Mouse (Mus musculus): ENCODE data around the gene Actr8.

Gene Actr8

DNA sequence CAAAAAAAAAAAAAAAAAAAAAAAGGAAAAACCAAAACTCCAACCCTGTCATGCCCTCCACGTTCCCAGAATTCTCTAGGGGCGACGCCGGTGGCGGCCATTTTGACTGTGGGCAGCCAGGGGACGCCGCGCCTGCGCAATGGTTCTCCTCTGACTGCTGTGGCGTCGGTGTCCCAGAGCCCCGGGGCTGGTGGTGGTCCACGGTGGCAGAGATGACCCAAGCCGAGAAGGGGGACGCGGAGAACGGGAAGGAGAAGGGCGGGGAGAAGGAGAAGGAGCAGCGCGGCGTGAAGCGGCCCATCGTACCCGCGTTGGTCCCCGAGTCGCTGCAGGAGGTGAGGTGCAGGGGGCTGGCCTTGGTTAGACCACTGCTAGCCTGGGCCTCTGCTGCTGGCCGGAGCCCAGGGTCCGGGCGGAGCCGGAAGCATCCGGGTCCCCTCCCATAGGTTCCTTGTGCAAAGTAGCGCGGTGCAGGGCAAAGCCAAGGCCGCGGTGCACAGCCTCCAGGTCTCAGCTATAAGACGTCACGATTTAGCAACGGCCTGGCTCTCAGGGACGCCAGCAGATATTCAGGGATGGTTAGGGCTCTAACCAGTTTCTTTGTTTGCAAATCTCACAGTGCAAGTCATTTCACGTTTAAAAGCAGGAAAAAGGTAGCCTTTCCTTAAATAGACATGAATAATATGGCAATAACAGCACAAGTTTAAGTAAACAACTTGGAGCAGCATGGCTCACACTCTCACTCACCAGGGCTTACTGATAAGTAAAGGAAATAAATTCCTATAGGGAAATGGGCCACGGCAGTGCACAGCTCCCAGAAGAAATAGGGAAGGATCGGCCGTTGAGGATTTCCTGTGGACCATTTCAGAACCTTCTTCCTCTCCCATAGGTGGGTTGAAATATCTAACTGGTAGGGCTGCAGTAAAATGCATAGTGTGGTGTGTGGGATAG is at the start of gene Actr8:
Gene Actr8, plus strand, starts transcription at position 84 of the 951 bp plus-strand sequence.
- DNase-seq, result peak; percentile 95 to 96

DNA sequence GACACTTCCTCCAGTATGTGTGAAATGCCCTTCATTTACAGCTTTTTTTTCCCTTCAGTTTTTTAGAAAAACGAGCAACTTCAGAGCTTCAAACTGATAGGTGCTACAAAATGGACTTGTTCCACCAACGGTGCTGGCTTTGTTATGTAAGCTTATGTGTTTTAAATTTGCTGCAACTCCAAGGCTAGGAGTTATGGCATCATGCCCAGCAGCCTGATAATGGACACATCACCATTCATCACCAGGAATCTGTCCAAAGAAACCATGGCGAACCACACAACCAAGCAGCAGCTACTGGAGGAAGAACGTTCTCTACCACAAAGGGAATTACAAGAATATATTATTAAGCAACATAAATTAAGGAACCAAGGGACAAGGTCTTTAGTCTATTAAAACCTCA is 49.2 kb upstream of the Actr8 start:
- no peak for DNase-seq

DNA sequence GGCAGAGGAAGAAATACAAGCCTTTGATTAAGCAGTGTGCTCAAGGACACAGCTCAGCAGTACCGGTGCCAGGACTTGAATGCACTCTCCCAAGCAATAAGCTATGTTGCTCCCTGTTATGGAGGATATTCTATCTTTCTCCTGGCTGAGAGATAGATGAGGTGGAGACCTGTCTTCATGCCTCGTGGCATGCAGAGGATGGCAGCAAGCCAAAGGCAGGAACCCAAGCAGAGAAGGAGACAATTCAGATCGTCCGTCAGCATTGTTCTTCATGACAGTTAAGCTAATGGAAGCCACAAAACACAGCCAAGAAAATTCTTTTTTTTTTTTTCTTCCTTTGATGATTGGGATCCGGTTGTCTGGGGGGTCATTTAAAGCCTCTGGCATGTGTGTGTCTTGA is 42.6 kb upstream of the Actr8 start:
- DNase-seq, result no peak

DNA sequence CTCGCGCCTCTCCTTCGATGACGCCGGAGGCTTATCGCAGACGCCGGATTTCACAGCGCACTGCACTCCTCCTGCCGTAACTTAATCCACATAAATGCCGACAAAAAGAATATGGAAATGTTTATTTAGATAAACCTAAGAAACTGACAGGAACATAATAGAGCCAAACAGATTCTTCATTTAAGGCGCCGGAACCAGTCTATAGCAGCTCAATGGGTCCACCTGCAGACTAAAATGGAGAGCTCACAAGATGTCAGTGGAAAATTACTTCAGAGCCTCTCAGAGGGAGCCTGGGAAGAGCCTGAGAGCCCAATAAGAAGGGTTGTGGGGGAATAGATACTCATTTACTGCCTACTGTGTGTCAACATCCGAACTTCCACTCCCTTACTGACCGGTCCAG is 40.7 kb upstream of the Actr8 start:
- DNase-seq, result no peak

DNA sequence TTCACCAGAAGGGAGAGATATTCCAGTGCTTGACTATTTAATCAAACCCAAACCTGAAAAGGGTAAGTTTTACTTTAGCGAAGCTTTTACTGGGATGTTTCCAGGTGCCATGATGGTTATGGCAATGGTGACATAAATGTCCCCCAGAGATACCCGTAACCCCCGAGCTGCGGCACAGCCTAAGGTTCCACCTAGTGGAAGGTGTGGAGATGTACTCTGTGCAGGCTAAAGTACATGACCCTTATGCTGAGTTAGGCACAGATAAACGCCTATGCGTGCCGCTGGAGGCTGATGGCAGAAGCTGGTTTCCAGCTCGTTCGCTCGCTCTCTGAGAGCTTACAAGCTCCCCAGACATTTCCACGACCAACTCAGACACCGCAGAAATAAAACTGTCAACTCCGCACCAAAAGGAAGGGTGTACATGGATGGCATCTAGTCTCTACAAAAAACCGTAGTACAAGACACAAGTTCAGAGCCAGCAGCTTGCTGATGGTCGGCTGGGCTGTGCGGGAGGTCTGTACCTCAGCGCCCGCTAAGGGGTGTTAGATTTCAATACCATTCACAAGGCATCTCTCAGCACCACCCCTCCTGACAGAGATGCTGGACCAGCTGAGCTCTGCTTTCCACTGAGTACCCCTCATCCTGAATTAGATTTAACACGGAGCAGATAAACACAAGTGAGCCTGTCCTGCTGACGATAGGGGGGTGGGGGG is 38.4 kb upstream of the Actr8 start:
- no peak for DNase-seq

DNA sequence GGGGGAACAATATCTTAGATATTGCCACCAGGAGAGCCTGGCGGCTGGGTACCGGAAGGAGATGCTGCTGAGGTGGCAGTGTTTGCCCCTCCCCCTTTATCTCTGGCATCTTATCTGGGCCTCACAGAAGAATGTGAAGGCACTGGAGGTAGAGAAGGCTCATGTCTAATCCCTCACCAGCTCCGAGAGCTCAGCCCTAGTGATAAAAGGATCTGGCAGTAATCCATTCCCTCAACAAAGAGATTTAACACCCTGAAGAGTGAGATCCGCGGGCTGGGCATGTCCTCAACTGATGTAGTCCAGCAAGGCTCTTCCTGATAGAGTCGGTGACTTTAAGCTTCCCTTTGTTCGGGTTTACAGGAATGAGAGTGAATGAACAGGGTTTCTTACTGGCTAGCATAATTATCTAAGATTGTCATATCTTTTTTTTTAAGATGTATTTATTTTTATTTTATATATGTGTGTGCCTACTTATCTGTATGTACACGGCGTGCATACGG is 37.8 kb upstream of the Actr8 start:
- no peak for DNase-seq

DNA sequence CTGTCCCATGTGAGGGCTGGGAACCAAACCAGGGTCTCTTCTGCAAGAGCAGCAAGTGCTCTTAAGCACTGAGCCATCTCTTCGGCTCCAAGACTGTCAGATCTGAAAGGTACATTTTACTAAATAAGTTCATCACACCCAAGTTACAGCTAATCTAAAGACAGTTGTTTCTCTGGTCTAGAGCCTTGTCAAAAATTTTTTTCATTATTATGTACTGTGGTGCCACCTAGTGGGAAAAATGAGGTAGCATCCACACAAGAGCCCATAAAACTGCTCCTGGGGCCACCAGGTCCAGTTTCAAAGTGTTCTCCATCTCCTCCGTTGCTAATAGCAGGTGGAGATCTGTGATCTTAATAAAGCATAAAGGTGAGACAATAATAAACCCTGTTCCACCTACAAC is 37.3 kb upstream of the Actr8 start:
- peak in 1 of 2 experiments; percentile 46 for DNase-seq

DNA sequence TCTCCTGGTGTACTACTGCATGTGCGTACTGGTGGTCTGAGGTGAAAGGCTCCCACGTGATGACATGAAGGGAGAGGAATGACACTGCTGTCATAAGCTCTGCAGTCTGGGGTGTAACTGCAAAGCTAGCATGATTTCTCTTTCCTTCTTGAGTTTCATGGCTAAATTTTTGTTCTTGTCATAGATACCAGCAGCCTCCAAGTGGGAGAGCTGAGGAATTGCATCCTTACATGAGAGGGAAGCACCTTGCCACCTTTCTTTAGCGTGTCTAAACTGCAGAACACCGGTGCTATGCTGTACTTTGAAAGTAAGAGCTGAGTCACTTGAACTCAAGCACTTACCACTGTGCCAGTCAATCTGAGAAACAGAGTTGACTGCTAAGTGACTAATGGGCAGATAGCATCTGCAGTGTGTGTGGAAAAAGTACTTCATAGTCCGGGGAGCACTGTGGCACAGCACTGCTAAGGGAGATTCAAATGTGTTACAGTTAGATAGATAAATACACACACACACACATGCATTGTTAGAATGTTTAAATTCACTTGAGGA is 31.3 kb upstream of the Actr8 start:
- no peak for DNase-seq

DNA sequence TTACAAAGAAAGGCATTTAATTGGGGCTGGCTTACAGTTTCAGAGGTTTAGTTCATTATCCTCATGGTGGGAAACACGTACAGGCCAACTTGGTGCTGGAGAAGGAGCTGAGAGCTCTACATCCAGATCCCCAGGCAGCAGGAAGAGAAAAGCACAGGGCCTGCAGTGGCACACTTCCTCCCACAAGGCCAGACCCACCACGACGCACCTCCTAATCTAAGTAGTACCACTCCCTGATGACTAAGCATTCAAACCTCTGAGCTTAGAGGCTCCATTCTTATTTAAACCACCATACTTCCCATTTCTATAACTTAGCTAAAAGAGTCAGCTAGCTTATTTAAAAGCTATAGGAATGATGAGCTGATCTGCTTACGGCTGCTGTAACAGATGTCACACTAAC is 27.3 kb upstream of the Actr8 start:
- no peak for DNase-seq

DNA sequence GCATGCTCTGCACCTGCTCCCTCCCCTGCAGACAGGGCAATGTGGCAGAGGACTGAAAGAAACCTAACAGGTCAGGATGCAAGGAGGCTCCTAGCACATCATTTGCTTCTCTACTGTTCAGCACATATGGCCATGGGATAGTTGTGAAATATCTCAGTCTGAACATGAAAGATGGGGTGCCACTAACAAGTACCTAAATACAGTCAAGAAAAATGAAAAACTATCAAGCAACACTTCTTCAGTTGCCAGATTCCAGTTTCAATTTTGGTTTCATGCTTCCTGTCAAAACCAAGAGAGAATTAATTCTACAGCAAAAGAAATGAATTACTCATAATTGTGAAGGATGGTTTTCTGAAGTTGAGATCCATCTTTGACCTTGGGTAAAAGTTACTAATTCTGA is 20.7 kb upstream of the Actr8 start:
- DNase-seq, result no peak

DNA sequence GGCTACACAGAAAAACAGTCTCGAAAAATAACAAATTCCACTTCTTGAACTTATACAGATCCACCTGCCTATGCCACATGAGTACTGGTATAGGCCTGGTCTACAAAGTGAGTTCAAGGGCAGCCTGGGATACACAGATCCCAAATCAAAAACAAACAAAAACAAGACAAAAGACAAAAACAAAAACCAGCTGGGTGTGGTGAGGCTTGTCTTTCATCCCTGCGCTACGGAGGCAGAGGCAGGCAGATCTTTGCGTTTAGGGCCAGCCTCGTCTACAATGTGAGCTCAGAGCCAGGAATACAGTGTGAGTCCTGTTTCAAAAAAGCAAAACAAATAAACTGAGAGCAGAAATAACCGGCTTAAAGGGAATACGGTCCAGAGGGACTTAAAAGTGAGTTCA is 10.5 kb upstream of the Actr8 start:
- DNase-seq, result no peak

DNA sequence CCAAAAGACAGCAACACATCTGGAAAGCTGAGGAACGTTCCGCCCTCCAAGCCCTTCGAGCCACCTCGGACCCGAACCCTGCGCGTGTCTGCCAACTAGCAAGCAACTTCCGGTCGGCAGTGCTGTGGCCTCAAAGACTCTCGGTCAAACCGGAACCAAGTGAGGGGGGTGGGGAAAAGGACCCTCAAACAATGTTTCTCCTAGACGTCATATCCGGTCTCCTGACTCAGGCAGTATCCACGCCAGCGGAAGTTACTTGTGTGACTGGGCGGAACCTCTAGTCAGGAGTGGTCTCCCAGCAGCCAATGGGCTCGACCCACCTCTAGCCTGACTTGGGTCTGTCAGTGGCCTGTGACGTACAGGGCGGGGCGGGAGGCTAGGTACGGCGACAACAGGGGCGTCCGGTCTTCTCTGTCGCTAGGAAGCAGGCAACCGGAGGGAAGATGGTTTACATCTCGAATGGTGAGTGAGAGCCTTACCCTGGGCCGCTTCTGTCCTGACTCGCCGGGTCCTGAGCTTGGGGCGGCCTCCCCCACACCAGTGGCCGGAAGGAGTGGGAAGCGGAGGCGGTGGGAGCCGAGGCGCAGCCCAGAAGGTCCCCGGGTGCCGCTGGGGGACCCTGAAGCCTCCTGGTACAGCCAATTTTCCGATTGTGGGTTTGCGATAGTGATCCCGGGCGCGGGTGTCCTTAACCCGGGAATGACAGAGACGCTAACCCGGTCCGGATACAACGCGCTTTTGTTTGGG is 9.9 kb upstream of the Actr8 start, which contains the start of gene Selenok:
Gene Selenok, plus strand, starts transcription at position 234 of the 747 bp plus-strand sequence.
- peak; percentile 94 to 97 for DNase-seq

DNA sequence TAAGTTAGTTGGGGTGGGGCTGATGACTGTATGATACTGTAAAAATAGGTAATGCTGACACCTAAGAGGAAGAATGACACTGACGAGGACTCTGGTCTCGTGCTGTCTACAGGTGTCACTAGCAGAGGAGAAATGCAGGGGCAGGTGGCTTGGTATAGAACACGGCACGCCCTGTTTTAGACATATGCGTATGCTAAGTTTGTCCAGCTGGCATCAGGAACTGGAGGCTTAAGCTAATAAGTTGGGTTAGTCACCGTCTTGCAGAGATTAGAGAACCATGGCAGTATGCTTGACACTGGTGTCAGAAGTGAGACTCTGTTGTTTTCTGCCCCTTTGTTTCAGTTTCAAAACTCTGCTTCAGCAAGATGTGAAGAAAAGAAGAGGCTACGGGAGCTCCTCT is 6.7 kb upstream of the Actr8 start:
- DNase-seq, result no peak

DNA sequence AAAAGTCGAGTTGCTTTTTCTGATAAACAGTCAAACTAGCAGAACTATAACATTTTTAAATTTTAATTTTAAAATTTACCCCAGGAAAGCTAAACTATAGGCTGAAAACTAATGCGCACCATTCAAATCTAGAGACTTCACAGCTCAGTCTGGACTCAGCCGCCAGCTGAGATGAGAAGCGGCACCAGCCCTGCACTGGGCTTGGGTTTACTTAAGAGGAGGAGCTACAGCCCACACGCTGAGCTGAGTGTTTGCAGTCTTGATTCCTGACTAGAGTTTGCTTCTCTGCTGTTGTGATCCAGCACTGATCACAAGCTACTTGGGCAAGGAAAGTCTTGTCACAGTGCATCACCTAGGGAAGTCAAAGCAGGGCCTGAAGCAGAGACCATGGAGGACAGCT is 6.1 kb upstream of the Actr8 start:
- no peak for DNase-seq

DNA sequence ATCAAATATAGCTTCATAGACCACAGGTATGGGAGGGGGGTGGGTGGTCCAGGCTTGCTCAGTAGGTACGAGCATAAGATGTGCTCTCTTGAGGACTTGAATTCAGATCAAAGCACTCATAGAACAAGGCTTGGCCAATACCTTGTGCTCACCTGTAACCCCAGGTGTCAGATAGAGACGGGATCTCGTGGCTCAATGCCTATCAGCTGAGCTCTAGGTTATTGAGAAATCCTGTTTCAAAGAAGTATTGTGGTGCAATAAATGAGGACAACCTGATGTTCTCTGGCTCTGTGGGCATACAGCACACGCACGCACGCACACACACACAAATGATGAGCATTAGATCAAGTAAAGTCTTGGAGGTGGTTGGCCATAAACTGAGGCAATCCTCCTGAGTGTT is 1.2 kb upstream of the Actr8 start:
- DNase-seq, result no peak

DNA sequence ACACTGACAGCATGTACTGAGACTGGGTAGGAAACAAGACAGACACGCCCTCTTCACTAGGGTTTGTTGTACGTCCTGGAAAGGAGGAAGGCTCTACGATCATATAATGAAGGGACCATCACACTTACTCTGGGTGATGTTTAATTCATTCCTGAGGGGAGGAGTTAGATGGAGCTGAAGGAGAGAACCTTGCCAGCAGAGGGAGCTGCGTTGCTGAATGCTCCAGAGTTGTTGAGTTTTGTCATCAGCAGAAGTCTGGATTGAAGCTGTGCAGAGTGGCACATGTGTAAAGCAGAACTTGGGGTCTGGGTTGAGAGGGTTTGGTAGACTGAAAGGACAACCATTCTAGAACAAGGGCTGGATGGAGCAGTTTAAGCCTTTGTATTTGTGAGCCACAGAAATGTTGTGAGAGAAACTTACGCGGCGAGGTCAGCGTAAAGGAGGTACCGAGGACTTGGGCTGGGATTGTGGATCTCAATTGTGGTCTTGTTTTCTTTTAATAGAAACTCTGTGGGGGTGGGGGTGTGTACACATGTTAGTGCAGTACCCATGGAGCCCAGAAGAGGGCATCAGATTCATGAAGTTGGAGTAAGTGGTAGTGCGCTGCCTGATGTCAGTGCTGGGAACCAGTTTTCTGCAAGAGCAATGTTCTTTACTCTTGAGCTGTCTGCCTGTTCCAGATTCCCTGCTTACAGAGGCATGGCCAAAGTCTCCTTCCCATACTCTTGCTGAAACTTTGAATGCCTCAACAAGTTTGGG is 2.5 kb downstream of the Actr8 start:
- DNase-seq, result peak in 1 of 2 experiments; percentile 33

DNA sequence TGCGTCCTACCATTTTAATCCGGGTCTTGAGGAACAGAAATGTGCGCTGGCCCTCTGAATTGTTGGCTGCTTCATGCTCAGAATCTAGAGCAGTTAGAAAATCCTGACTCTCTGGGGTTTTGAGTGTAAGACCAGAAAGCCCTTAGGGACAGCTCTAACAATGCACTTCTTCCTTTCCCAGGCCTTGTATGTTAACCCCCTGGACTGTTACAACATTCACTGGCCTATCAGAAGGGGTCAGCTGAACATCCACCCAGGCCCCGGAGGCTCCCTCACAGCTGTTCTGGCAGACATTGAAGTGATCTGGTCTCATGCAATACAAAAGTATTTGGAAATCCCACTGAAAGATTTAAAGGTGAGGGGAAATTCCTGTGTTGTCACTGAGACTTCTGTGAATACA is 8.0 kb downstream of the Actr8 start:
- no peak for DNase-seq

DNA sequence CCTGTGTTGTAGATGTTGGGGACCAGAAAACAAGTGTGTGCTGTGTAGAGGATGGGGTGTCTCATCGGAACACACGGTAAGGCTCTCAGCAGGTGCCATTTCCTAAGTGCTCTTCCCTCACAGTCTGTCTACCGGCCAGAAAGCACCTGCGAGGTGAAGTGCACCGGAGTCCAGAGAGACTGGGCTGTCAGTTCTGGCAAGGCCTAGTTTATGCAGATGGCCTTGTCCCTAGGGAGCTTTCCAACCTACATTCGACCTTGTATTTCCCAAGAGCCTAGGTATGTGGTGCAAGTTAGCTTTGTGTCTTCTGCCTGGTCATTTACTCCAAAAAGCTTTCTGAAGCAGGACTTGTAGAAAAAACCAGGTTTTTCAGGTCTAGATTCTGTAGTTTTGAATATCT is 9.1 kb downstream of the Actr8 start:
- DNase-seq, result no peak

DNA sequence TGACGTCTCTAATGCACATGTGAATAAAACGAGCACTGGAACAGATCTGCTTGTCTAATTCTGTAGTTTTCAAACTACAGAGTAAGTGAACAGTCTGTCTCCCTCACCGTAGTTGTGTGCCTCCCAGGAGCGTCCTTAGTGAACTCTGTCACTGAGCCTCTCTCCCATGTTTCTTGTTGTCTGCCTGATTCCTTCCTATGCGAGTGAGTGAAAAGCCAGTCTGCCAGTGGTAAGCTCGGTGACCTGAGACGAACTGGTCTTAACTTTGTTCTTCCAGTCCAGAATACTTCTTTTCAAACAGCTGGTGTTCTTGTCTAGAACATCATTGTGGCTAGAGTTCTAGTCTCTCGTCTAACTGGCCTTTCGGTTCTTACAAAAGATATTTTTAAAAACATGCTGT is 9.6 kb downstream of the Actr8 start:
- no peak for DNase-seq

DNA sequence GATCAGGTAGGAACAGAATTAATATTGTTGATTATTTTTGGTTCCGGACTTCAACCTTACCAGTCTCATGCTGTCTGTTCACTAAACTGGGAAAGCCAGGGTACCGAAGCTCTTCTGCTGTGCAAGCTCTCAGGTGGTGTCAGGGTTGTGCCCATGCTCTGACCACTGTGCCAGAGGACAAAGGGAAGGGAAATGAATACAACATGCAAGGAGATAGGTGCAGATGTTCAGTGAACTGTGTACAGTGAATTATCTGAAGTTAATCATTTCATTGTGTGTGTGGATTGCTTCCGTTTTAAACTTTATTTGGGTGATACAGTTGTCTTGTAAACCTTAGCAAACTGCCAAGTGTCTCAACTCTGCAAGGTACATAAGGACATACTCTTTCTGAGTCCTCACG is 10.2 kb downstream of the Actr8 start:
- no peak for DNase-seq

DNA sequence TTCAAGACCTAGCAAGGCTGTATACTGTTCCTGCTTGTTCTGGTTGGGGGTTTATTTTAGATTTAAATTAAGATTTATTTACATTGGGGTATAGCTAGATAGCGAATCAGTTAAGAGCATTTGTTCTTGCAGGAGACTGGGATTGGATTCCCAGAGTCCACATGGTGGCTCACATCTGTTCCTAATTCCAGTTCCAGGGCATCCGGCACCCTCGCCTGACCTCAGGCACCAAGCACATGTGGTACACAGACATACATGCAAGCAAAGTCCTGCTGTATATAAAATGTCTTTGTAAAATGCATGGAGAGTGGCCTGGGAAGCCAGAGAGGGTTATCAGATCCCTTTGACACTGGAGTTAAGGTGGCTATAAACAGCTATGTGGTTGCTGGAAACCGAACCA is 16.8 kb downstream of the Actr8 start:
- DNase-seq, result no peak
